Mouse (Mus musculus): Measurements from ENCODE around the gene Ctnnbl1.

Ctnnbl1 gene

DNA sequence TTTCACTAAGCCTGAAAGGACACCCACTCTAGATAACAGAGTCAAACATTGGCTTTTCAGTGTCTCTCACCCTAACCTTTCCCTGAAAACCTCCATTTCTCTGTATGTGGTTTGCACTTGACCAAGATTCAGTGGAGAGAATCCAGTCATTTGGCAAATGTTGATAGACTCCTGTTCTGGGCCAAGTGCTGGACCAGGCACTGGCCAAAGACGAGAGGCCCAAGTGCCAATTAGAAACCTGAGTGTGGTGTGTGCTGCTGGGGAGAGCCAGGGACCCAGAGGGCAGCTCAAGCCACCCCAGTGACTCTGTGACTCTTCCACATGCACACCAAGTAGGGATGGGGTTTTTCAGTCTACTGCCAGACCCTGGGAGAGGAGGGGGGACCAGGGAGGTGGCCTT is 136.5 kb downstream of the Ctnnbl1 start:
- no peak for DNase-seq (ENCODE audit: extremely low read depth, low read depth)

DNA sequence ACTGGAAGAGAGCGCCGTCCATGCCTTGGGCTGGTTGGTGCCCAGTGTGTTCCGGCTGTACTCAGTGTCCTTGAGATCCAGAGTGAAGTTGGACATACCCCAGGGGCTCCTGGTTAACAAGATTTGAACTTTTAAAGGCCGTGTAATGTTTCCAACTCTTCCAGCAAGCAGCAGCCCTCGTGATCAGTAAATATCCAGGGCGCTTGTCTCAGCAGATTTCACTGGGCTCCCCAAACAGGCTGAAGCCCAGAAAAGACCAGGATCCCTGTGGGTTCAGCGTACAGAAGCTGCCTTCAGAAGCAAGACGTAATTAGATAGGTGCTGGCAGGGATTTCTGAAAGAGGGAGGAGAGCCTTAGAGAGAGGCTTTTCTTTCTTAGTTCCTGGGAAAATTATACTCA is 137.9 kb downstream of the Ctnnbl1 start:
- no peak for DNase-seq (ENCODE audit: extremely low read depth, low read depth)

DNA sequence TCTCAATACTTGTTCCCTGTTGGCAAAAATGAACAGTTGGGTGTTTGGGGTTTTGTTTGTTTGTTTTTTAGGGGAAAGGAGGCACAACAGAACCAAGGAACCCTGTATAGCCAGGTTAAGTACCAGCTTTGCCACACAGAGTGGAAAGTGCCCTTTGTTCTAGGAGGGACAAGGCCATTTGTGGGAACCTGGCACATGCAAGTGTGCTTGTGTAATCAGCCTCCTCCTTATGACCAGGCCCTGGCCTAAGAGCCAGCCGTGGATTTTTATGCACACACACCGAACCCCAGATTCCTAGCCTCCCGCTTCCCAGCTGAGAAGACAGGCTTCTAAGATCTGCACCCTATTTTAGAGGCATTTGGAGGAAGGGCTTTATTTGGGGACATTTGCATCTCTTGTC is 140.2 kb downstream of the Ctnnbl1 start:
- no peak for DNase-seq (ENCODE audit: extremely low read depth, low read depth)

DNA sequence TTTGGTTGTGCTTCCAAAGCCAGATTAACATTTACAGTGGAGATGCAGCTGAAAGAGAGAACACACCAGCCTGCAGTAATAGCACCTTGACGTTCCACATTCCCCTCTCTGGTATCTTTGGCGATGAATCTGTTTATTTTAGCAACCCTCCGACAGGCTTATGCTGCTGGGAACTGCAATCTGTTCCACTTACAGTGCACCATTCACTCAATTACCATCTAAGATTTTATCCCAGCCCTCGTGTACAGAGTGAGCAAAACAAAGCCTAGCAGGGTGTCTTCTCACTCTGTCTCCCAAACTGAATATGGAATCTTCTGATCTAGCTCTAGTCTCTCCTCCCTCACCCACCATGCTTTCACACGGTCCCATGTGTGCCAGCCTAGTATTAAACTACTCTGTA is 140.8 kb downstream of the Ctnnbl1 start:
- DNase-seq (ENCODE audit: extremely low read depth, low read depth): no peak

DNA sequence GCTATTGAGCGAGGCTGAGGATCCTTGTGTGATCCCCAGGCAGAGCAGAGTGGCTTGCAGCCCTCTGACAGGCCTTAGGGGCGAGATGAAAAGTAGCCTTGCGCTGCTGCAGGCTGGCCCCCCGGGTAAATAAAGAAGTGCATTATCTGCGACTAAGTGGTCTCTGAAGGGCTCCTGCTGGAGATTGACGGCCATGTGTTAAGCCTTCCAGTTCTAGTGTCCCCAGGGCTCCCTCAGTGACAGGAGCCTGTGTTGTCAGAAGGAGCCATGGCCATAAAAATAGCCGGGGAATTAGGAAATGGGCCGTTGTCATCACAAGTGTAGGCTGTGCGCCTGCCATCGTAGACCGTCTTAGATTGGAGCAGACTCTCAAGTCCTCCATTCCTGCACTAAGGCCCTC is 144.7 kb downstream of the Ctnnbl1 start:
- no peak for DNase-seq (ENCODE audit: extremely low read depth, low read depth)

DNA sequence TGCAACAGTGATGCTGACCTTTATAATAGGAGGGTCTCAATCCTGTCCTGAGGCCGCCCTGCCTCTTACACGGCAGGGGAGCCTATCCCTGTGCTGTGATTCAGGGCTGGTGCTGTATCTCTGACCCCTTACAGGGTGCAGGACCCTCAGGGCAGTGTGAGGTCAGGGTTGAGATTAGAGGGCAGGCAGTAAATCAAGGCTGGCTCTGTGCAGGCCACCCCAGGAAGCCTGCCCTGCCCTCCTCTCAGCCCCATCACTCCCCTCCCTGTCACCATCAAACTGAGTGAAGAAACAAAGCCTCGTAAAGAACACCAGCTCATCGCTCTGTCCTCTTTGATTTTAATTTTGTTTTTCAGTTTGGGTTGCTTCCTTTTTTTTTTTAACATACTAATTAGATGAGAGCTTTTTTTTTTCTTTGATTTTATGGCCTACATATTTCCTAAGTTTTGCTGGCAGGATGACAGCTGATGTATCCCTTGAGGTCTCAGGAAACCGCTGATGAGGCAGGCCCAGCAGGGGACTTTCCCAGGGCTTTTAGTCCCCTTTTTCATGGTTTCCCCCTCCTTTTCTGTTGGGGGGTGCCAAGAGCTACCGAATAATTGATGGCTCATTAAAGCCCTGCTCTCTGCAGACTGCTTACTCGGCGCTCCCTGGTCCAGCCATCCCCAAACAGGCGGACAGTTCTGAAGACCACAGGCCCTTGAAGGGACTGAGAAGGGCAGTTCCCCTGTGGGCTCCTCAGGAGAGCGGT is 150.2 kb downstream of the Ctnnbl1 start:
- no peak for DNase-seq (ENCODE audit: extremely low read depth, low read depth)

DNA sequence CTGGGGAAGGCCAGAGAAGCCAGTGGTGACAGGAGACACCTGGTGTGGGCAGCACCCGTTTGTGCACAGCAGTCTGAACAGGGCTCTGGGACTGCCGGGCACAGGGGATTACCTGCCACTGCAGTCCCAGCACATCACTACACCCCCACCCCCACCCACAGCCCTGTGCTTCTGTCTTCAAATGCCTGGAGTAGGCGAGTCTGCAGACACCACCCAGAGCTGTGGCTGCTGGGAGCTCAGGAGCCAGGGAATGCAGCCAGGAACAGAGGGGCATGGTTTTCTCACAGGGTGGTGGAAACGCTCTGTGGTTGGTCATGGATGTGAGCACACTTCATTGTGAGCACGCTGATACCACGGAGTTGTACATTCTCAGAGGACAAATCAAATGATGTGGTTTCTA is 154.0 kb downstream of the Ctnnbl1 start:
- no peak for DNase-seq (ENCODE audit: extremely low read depth, low read depth)

DNA sequence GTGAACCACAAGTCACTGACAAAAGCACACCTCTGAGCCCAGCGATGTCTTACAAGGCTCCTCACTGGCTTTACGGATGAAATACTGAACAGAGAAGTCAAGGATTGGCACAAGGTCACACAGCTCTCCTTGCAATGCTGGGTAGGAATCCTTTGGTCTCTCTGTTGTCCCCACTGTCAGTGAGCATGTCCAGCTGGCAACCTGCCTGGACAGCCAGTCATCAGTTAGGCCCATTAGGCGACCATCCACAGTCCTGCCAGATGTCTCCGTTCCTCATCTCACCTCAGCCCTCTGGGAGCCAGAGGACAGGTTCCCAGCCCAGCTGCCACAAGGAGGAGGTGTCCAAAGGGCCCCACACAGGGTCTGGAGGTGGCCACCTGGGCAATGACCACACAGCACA is 159.9 kb downstream of the Ctnnbl1 start:
- DNase-seq (ENCODE audit: extremely low read depth, low read depth): no peak

DNA sequence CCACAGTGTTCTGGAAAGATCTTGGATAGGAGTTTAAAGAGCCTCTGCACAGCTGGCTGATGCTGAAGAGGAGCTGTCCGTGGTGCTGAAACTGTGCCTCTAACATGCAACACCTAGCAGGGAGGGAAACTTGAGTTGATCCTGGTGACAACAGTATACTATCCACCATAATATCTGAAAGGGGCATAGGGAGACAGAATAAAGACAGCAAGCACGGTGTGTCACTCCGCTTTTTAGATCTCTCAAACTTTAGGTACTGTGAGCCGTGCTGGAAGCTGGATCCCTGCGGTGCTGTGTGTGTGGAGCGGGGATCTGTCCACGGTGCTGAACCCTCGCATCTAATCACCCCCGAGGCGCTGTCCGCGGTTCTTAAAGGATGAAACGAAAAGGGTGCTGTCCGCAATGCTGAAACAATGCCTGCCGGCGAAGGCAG is 176.0 kb downstream of the Ctnnbl1 start:
- DNase-seq (ENCODE audit: extremely low read depth, low read depth): peak; percentile 47

DNA sequence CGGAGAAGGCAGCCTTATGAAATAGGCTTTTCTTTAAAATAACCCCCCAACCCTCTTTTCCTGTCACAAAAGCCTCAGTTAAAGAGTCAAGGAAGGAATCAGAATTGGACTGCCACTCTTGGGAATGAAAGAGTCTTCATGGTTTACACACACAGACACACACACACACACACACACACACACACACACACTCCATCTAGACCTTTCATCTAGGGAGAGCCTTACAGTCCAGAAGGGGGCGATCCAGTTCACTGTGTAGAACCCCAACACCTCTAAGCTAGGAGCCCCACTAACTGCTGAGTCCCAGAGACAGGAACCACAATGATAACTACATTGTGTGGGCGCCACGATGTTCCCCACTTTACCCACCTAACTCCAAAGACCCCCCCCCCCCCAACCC is 176.5 kb downstream of the Ctnnbl1 start:
- no peak for DNase-seq (ENCODE audit: extremely low read depth, low read depth)

DNA sequence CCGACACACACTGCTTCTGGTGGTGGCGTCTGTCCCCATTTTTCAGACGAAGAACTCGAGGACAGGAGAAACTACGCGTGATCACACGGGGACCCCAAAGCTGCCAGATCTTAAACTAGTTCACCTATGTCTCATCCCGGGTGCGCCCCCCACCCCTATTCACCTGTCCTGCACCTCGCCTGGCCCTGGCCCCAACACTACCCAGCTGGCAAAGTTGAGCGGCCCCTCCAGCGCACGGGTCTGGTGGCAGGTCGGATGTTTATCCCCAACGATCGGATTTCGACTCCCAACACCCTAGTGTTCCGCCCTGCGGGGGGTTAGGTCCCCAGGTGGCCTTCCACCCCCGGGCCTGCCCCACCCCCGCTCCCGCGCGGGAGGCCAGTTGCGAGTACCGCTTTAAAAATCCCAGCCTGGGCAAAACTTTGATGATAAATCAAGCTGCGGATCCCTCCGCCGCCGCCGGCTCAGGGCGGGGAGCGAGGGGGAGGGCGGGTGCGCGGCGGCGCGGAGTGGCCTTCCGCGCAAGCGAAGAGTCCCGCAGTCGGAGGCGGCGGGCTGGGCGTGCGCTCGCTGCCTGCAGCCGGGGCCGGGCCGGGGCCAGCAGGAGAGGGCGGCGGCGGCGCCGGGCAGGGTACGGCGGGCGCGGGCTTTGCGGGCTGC is 177.0 kb downstream of the Ctnnbl1 start, which contains the start of gene Vstm2l:
Gene Vstm2l (plus strand): TSS at position 549 of the 660 bp plus-strand sequence.
- DNase-seq (ENCODE audit: extremely low read depth, low read depth): no peak

DNA sequence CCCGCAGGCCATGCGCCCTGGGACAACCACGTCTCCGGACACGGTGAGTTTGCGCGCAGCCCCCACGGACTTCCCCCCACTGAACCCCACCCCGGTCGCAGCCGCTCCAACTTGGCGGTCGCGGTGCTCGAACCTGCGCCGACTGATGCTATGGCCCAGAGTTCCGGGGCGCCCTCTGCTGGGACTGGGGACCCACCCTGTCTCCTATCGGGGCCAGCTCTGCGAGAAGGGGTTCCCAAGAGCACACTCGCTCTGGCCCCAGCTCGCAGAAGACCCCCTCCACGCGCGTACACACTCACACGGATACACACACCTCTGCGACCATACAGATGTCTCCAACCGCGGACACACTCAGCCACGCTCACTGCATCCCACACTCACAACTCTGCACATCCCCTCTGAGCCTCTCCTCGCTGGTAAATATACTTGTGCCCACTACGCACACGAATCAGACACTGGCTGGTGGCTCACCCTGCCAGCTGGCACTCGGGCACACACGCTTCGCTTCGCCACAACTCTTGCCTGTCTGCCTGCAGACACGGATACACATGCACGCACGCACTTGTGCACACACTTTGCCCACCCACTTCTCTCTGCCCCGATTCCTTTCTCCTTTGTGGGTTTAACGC is 177.8 kb downstream of the Ctnnbl1 start:
- DNase-seq (ENCODE audit: extremely low read depth, low read depth): no peak

DNA sequence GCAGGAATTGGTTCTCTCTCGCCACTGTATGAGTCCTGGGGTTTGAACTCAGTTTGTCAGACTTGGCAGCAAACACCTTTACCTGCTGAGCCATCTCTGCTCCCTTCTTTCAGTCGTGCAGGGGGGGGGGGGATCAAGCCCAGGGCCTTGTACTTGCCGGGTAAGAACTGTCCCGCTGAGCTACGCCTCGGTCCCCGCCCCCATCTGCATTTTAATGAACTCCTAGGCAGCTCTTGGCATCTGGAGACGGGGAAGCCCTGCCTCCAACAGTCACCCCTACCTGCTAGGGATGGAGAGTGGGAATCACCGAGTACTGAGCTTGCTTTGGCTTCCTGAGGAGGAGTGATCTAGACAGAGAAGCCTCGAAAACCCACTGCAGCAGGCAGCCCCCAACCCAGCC is 181.3 kb downstream of the Ctnnbl1 start:
- no peak for DNase-seq (ENCODE audit: extremely low read depth, low read depth)

DNA sequence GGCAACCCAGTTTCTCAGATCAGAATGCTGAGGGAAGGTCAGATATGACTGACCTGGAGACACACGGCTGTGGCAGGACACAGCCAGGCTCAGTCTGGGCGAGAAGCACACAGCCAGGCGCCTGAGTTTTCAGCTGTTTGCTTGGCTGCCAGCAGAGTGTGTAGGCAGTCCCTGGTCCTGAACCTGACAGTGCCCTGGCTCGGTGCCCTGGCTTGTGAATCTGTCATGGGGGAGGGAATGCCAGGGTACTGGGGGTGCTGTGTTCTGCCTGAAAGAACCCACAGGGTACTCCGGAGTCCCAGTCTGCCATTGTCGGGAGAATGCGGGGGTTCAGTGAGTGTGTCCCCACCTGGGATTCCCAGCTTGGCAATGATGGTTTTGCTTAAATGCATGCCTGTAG is 184.3 kb downstream of the Ctnnbl1 start:
- DNase-seq (ENCODE audit: extremely low read depth, low read depth): no peak

DNA sequence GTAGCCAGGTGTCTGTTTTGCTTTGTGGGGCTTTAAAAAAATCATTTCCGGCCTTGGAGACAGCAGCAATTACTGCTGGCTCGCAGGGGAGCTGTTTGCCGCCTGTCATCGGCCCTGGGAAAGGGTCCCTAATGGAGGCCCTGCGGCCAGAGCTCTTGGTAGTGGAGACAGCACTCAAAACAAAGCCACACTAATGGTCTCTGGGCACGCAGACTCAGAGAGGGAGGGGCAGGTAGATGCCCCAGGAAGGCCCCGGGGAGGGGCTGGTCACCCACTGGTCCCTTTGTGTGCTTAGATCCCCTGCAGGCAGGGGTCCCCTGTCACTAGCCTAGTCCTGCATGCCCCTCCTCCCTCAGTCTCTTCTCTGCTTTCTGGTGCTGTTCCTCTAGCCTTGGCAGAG is 186.2 kb downstream of the Ctnnbl1 start:
- DNase-seq (ENCODE audit: extremely low read depth, low read depth): no peak

DNA sequence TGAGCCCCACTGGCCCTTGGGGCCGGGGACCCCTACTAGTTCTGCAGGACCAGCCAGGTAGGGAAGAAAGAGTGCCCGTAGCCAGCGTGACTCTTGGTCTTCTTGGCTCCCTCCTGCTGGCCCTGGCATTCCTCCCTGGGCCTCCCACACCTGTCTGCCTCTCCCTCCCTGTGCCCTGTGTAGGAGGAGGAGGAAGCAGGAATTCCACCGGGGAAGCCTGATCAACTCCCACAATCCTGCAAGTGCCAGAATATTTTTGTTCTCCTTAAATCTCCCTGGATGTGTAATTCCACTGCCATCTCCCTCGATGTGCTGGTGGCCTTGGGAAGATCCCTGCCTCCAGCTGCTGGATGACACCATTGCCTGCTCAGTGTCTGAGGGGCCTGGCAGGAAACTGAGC is 187.3 kb downstream of the Ctnnbl1 start:
- no peak for DNase-seq (ENCODE audit: extremely low read depth, low read depth)

DNA sequence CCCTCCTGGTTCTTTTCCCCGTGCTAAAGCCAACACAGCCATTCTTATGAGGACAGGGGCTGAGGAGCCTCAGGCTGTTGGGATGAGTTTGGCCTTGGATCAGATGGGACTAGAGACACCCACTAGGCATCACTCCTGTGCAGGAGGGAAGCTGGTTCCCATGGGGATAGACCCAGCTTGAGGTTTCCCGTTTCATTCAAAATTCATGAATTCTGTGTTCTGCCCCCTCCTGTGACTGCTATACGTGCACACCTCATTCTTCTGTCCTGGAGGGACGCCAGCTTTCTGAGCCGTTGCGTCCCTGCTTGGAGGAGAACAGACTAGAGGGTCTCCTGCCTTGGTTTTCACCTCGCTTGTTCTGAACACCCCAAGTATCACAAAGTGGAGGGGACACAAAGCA is 189.3 kb downstream of the Ctnnbl1 start:
- DNase-seq (ENCODE audit: extremely low read depth, low read depth): no peak

DNA sequence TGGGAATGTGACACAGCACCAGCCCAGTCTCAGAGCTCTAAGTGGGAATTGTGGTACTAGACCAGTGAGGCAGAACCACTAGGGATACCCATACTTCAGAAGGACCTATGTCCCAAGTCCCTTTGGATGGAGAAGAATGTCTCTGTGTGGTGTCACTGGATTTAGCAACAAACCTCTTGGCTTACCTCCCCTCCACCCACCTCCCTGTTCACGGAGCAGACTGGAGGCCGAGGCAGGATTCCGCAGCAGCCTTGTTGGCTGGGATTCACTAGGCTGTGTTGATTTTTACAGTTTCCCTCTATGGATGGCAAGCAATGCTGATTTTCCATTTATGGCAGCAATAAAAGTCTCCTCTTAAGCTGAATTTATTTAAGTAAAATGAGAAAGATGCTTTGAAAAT is 189.7 kb downstream of the Ctnnbl1 start:
- no peak for DNase-seq (ENCODE audit: extremely low read depth, low read depth)

DNA sequence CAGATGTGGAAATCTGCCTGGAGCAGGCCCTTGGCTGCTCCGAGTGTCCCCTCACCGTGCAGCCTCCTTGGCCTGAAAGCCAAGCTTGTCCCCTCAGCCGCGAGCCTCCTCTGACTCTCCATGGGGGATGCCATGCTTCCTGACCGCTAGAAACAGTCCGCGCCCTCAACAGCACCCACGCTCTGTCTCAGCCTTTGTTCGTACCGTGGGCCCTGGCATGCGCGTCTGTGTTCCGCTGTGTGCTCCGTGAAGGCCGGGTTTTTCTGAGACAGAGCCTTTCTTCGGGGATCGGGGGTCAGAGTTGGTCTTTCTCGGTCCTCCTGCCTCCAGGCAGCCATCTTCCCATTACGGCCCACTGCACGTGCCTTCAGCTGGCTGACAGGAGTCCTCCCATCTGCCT is 190.2 kb downstream of the Ctnnbl1 start:
- DNase-seq (ENCODE audit: extremely low read depth, low read depth): no peak

DNA sequence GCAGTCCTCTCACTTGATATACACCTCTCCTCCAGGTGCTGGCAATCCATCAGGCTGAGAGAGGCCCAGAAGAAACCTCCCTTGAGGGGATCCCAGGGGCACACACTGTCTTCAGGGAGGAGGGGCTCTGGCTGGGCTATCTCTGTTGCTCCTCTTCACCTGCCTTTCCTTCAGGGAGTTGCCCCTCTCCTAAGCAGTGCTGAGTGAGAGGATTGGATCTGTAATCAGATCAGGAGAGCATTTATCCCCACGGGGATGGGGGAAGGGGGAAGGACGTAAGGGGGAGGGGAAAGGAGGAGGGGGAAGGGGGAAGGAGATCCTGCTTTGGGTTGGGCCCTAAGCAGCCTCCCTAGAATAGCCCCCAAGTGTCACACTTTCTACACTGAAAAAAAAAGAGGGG is 190.6 kb downstream of the Ctnnbl1 start:
- no peak for DNase-seq (ENCODE audit: extremely low read depth, low read depth)

DNA sequence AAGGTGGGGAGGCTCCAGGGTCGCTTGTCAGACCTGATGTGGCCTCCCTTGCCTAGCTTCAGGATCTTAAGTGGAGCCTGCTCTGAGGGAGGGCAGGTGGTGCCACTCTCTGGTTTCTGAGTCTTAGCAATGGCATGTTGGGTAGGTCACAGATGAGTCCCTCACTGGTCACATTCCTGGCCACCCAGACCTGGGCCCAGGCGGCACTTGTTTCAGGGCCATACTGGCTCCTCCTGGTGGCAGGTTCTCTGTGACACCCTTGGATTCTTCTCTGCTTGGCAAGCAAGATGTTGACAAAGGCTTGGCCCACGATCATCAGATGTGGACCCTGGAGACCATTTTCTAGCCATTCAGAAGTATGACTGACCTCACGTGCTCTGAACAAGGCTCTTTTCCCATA is 195.5 kb downstream of the Ctnnbl1 start:
- DNase-seq (ENCODE audit: extremely low read depth, low read depth): no peak

DNA sequence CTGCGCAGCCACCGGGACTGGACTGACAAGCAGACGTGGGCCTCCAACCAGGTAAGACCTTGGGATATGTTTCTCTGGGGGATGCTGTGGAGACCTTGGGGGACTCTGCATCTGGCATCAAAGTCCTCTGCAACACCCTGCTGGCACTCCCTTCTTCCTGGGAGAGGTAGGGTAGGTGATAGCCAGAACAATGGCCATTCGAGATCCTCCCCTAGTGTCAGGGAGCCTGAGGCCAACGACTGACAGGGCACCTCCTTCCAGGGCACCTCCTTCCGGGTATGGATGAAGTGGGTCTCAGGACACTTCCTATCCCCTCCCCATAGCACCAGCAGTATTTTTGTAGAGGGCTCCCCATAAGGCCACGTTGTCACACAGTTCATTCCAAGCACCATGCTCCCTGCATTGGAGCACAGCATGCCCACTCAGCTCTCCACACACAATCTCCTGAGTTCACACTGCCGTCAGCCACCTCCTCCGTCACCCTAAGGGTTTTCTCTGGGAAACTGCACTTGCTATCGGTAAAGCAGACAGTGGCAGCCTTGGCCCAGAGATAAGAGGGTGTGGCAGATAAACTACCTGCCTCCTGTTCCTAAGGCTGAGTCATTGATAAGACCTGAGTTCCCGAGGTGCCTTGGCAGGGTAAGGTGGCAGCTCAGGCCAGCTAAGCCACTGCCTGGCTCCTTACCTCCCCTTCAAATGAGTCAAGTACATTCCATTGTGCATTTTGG is 198.4 kb downstream of the Ctnnbl1 start:
- DNase-seq (ENCODE audit: extremely low read depth, low read depth): no peak
